Mouse (Mus musculus) MEL (cell line): ENCODE data around the gene Zc3hc1.

Source experiments
- BHLHE40 ChIP-seq: IDR thresholded peaks from 2 replicates; pipeline ENCODE4 v1.6.1; 2012; ENCODE audit warnings: low read depth, mild to moderate bottlenecking, inconsistent platforms, low read length, improper control_type of control experiment, borderline replicate concordance
- CTCF ChIP-seq, 3 experiments: IDR thresholded peaks in 2 of 3; conservative IDR thresholded peaks in 1 of 3; 2 replicates each; pipeline ENCODE4 v1.5.1; 2011 to 2012; ENCODE audit warnings: low read length in 3 of 3, low read depth in 2 of 3, mild to moderate bottlenecking in 2 of 3, improper control_type of control experiment in 1 of 3, inconsistent platforms in 1 of 3, mixed read lengths in 1 of 3, moderate library complexity in 1 of 3; ENCODE audit not compliant: control insufficient read depth in 1 of 3, insufficient read depth in 1 of 3, poor library complexity in 1 of 3, severe bottlenecking in 1 of 3
- EP300 ChIP-seq, 2 experiments: IDR thresholded peaks; 2 replicates each; pipeline ENCODE4 v1.6.1; 2011; ENCODE audit warnings: improper control_type of control experiment in 2 of 2, low read length in 2 of 2, low read depth in 1 of 2, mild to moderate bottlenecking in 1 of 2
- POLR2A ChIP-seq, 2 experiments: IDR thresholded peaks; 2 replicates each; pipeline ENCODE4 v1.6.1; 2011 to 2012; ENCODE audit warnings: low read length in 2 of 2, mild to moderate bottlenecking in 2 of 2, control low read depth in 1 of 2, improper control_type of control experiment in 1 of 2, low read depth in 1 of 2, moderate library complexity in 1 of 2; ENCODE audit not compliant: control insufficient read depth in 1 of 2, insufficient read depth in 1 of 2, poor library complexity in 1 of 2
- POLR2AphosphoS5 ChIP-seq: IDR thresholded peaks from 2 replicates; pipeline ENCODE4 v1.6.1; 2012; ENCODE audit warnings: low read depth, borderline replicate concordance, mild to moderate bottlenecking, inconsistent platforms, low read length, moderate library complexity, mixed read lengths
- ZC3H11A ChIP-seq: IDR thresholded peaks from 2 replicates; pipeline ENCODE4 v1.6.1; 2012; ENCODE audit warnings: low read depth, mild to moderate bottlenecking, inconsistent platforms, low read length, improper control_type of control experiment
- ZKSCAN1 ChIP-seq: IDR thresholded peaks from 2 replicates; pipeline ENCODE4 v1.6.1; 2012; ENCODE audit warnings: low read depth, mild to moderate bottlenecking, inconsistent platforms, low read length, improper control_type of control experiment, moderate library complexity

DNA sequence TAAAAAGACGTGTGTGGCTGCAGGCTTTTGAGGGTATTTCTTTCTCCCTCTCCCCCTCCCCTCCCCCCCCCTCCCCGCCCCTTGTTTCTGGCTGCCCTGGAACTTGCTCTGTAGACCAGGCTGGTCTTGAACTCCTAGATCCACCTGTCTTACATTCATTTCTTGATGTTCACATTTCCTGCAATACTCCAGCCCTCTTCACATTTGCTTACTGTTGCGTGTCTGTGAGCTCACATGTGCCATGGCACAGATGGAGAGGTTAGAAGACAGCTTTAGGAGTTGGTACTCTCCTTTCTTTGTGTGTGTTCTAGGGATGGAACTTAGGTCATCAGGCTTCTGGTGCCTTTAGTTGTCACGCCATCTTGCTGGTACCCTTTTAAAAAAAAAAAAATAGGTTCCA is 17.4 kb upstream of the Zc3hc1 start:
- TF ChIP-seq BHLHE40 (no peak), POLR2A (IDR thresholded peaks at IDR 0.05; ENCODE audit: control insufficient read depth in 1 of 2, insufficient read depth in 1 of 2, low read depth in 1 of 2, low read length in 2 of 2, poor library complexity in 1 of 2) (no peak), CTCF (IDR thresholded peaks at IDR 0.05 in 2 of 3, conservative IDR thresholded peaks at IDR 0.05 in 1 of 3; ENCODE audit: control insufficient read depth in 1 of 3, insufficient read depth in 1 of 3, low read depth in 2 of 3, low read length in 3 of 3, poor library complexity in 1 of 3, severe bottlenecking in 1 of 3) (no peak), EP300 (IDR thresholded peaks at IDR 0.05; ENCODE audit: low read depth in 1 of 2, low read length in 2 of 2) (no peak), ZC3H11A (no peak), POLR2AphosphoS5 (no peak), ZKSCAN1 (no peak)
